Mouse (Mus musculus) lung, adult 18-20 months (tissue): ENCODE measurements around the gene Stx16.
A peak's percentile ranks its signal among the peaks of the same experiment; 100 is the strongest.

Experiments
- DNase-seq, 2 experiments: peaks; one replicate each; pipeline ENCODE4 v3.0.0; 2022; ENCODE audit warnings: mixed read lengths in 2 of 2

Gene Stx16

GRCm38 (mm10) chr2:174075673-174076432 lies at the start of gene Stx16:
Gene Stx16, plus strand, starts transcription at chr2:174076308.
- peak; percentile 94 for DNase-seq

- peak in 1 of 2 experiments; percentile 0 for DNase-seq
Measured at GRCm38 (mm10) chr2:174026406-174026805, 49.7 kb upstream of the Stx16 start.

- no peak for DNase-seq
Measured at GRCm38 (mm10) chr2:174033257-174033800, 42.8 kb upstream of the Stx16 start.

GRCm38 (mm10) chr2:174047656-174048055 lies 28.5 kb upstream of the Stx16 start:
- no peak for DNase-seq

GRCm38 (mm10) chr2:174049481-174050338 lies 26.4 kb upstream of the Stx16 start:
- DNase-seq: peak in 1 of 2 experiments; percentile 0

- no peak for DNase-seq
Measured at GRCm38 (mm10) chr2:174050339-174050685, 25.8 kb upstream of the Stx16 start.

GRCm38 (mm10) chr2:174051081-174051481 lies 25.0 kb upstream of the Stx16 start:
- no peak for DNase-seq

- no peak for DNase-seq
Measured at GRCm38 (mm10) chr2:174054496-174054895, 21.6 kb upstream of the Stx16 start.

- DNase-seq: no peak
Measured at GRCm38 (mm10) chr2:174057730-174058129, 18.4 kb upstream of the Stx16 start.

- DNase-seq: no peak
Measured at GRCm38 (mm10) chr2:174058316-174058939, 17.7 kb upstream of the Stx16 start.

- DNase-seq: no peak
Measured at GRCm38 (mm10) chr2:174059591-174060385, 16.3 kb upstream of the Stx16 start.

GRCm38 (mm10) chr2:174061219-174061618 lies 14.9 kb upstream of the Stx16 start:
- DNase-seq: no peak

GRCm38 (mm10) chr2:174063074-174063473 lies 13.0 kb upstream of the Stx16 start:
- DNase-seq: no peak

GRCm38 (mm10) chr2:174063527-174064211 lies 12.4 kb upstream of the Stx16 start:
- no peak for DNase-seq

- DNase-seq: no peak
Measured at GRCm38 (mm10) chr2:174067793-174068419, 8.2 kb upstream of the Stx16 start.

GRCm38 (mm10) chr2:174069532-174070049 lies 6.5 kb upstream of the Stx16 start:
- DNase-seq: no peak

- DNase-seq: no peak
Measured at GRCm38 (mm10) chr2:174071406-174071805, 4.7 kb upstream of the Stx16 start.

GRCm38 (mm10) chr2:174073156-174073790 lies 2.8 kb upstream of the Stx16 start:
- no peak for DNase-seq

- DNase-seq: no peak
Measured at GRCm38 (mm10) chr2:174074621-174075020, 1.5 kb upstream of the Stx16 start.

GRCm38 (mm10) chr2:174075072-174075570 lies 987 bp upstream of the Stx16 start:
- no peak for DNase-seq
